Mouse (Mus musculus) liver, embryonic 14.5 days (tissue): ENCODE measurements around the gene Lrrc38. TPM values are rescaled to one million over a fixed set of nuclear protein-coding genes. Genes with fewer than 3 reads are reported as not detected.

Source experiments
- ATAC-seq: fragments of 200-750 bp; cut with Nextera tagmentation; 2 replicates; pipeline ENCODE4 v1.8.0; 2017; ENCODE audit warnings: moderate number of reproducible peaks, mild to moderate bottlenecking, moderate library complexity; ENCODE audit not compliant: insufficient read depth
- DNase-seq, 3 experiments: peaks; one replicate each; pipeline ENCODE4 v3.0.0-alpha.2; 2012 to 2013; ENCODE audit warnings: low read depth in 3 of 3, low spot score in 3 of 3
- H3K27ac ChIP-seq: fragments of 300-500 bp; sonication (generic); 2 replicates; pipeline ENCODE4 v1.5.1; 2014; ENCODE audit warnings: moderate library complexity, mild to moderate bottlenecking, control low read depth, inconsistent platforms
- H3K27me3 ChIP-seq: fragments of 300-500 bp; sonication (generic); 2 replicates; pipeline ENCODE4 v1.6.1; 2014; ENCODE audit warnings: mild to moderate bottlenecking, low read length, moderate library complexity; ENCODE audit not compliant: control insufficient read depth, insufficient read depth
- H3K36me3 ChIP-seq: fragments of 300-500 bp; sonication (generic); replicated peaks from 2 replicates; pipeline ENCODE4 v1.6.1; 2014; ENCODE audit warnings: low read depth; ENCODE audit not compliant: control insufficient read depth, insufficient read depth
- H3K4me1 ChIP-seq, 2 experiments: fragments of 200-500 bp in 1 of 2; fragments of 300-500 bp in 1 of 2; sonication (generic) in 1 of 2; replicated peaks; 2 replicates each; pipeline ENCODE4 v1.6.1; 2012 to 2014; ENCODE audit warnings: antibody characterized with exemption in 1 of 2, inconsistent platforms in 1 of 2, low read length in 1 of 2; ENCODE audit not compliant: control insufficient read depth in 2 of 2, insufficient read depth in 2 of 2
- H3K4me2 ChIP-seq: fragments of 300-500 bp; sonication (generic); 2 replicates; pipeline ENCODE4 v1.6.1; 2014; ENCODE audit warnings: low read depth, mild to moderate bottlenecking, control low read depth, moderate library complexity
- H3K4me3 ChIP-seq, 2 experiments: fragments of 200-500 bp in 1 of 2; fragments of 300-500 bp in 1 of 2; sonication (generic) in 1 of 2; 2 replicates each; pipeline ENCODE4 v1.5.1; 2012 to 2014; ENCODE audit warnings: low read depth in 2 of 2, low read length in 2 of 2, mild to moderate bottlenecking in 2 of 2, control low read depth in 1 of 2, inconsistent platforms in 1 of 2, moderate library complexity in 1 of 2; ENCODE audit not compliant: insufficient read depth in 1 of 2
- H3K9ac ChIP-seq: fragments of 300-500 bp; sonication (generic); replicated peaks from 2 replicates; pipeline ENCODE4 v1.6.1; 2014; ENCODE audit warnings: mild to moderate bottlenecking, control low read depth, moderate library complexity
- H3K9me3 ChIP-seq: fragments of 300-500 bp; sonication (generic); 2 replicates; pipeline ENCODE4 v1.6.1; 2016; ENCODE audit warnings: low read length, mixed read lengths; ENCODE audit not compliant: control insufficient read depth
- CTCF ChIP-seq: IDR thresholded peaks from 2 replicates; pipeline ENCODE4 v1.5.1; 2016; ENCODE audit warnings: antibody characterized with exemption, low read depth, control low read depth
- EP300 ChIP-seq: IDR thresholded peaks from 2 replicates; pipeline ENCODE4 v1.6.1; 2016; ENCODE audit warnings: antibody characterized with exemption, low read depth
- WGBS: fragments of 180-500 bp; shearing (Covaris S2); extraction: QIAGEN DNeasy Blood & Tissue Kit; methylation state at CpG from one replicate; pipeline ENCODE4 v1.1.7; 2014; ENCODE audit not compliant: insufficient replicate concordance; 5-methylcytosine and 5-hydroxymethylcytosine counted together
- polyA plus RNA-seq, 2 experiments: library from polyadenylated mRNA; depleted of rRNA in 1 of 2; stranded (reverse) in 1 of 2; unstranded in 1 of 2; fragments of >200 nt; fragmentation: Nextera tagmentation in 1 of 2; extraction: Ambion mirVana in 1 of 2; gene quantifications; 2 replicates each; pipeline versions ENCODE4 v1.2.1 to v1.2.3; 2012 to 2014

Gene Lrrc38
- polyA plus RNA-seq, 2 experiments = not detected

GRCm38 (mm10) chr4:143305031-143305430 is 44.5 kb upstream of the Lrrc38 start:
- Histone ChIP-seq H3K9ac (no peak overlapping the region), H3K27ac (no peak overlapping the region), H3K4me2 (no peak overlapping the region), H3K4me3 (no peak overlapping the region), H3K9me3 (no peaks in the 10 kb centered on the region), H3K36me3 (no peaks in the 10 kb centered on the region), H3K4me1 (no peaks in the 10 kb centered on the region), H3K27me3 (peaks cover 2% of the 10 kb centered on the region; the same call in 1 of the 2 replicates)
- TF ChIP-seq CTCF (no peak), EP300 (no peak)
- no peak for ATAC-seq
- 58% methylated on average over 4 of the region's 4 CpGs for WGBS
- no peak for DNase-seq

GRCm38 (mm10) chr4:143305987-143306772 is 43.4 kb upstream of the Lrrc38 start:
- Histone ChIP-seq H3K4me2 (no peak overlapping the region), H3K4me3 (no peak overlapping the region), H3K4me1 (no peaks in the 10 kb centered on the region), H3K9me3 (no peaks in the 10 kb centered on the region), H3K9ac (no peak overlapping the region), H3K27ac (no peak overlapping the region), H3K27me3 (no peaks in the 10 kb centered on the region), H3K36me3 (no peaks in the 10 kb centered on the region)
- DNase-seq = no peak
- no peak for ATAC-seq
- WGBS = 40% methylated on average over 5 of the region's 5 CpGs
- no peak for TF ChIP-seq CTCF
- TF ChIP-seq EP300 = no peak

- DNase-seq (no peak), ATAC-seq (no peak)
- Histone ChIP-seq H3K4me2 (no peak overlapping the region), H3K27ac (no peak overlapping the region), H3K27me3 (no peaks in the 10 kb centered on the region), H3K9ac (no peak overlapping the region), H3K36me3 (no peaks in the 10 kb centered on the region), H3K4me3 (no peak overlapping the region), H3K9me3 (no peaks in the 10 kb centered on the region), H3K4me1 (no peaks in the 10 kb centered on the region)
- WGBS = 32% methylated on average over 2 of the region's 2 CpGs
- TF ChIP-seq EP300 (no peak), CTCF (peak; percentile 67)
These were observed 38.2 kb upstream of the Lrrc38 start for GRCm38 (mm10) chr4:143311341-143311740.

- TF ChIP-seq CTCF (no peak), EP300 (no peak)
- H3K4me1 ChIP-seq = no peaks in the 10 kb centered on the region
- H3K4me3 ChIP-seq = no peak overlapping the region
- no peak overlapping the region for H3K9ac ChIP-seq
- H3K36me3 ChIP-seq = no peaks in the 10 kb centered on the region
- no peaks in the 10 kb centered on the region for H3K9me3 ChIP-seq
- no peaks in the 10 kb centered on the region for H3K27me3 ChIP-seq
- DNase-seq (no peak), ATAC-seq (no peak)
- WGBS = 44% methylated on average over 6 of the region's 6 CpGs
- H3K4me2 ChIP-seq = no peak overlapping the region
- H3K27ac ChIP-seq = no peak overlapping the region
These were observed 36.3 kb upstream of the Lrrc38 start for GRCm38 (mm10) chr4:143313299-143313698.

- no peak for ATAC-seq
- H3K36me3 ChIP-seq = no peaks in the 10 kb centered on the region
- no peak for TF ChIP-seq EP300
- no peak for TF ChIP-seq CTCF
- H3K4me3 ChIP-seq = no peak overlapping the region
- no peak overlapping the region for H3K9ac ChIP-seq
- H3K27me3 ChIP-seq = no peaks in the 10 kb centered on the region
- 22% methylated on average over 8 of the region's 11 CpGs for WGBS
- H3K27ac ChIP-seq = no peak overlapping the region
- no peak overlapping the region for H3K4me2 ChIP-seq
- no peak for DNase-seq
- no peaks in the 10 kb centered on the region for H3K4me1 ChIP-seq
- H3K9me3 ChIP-seq = no peaks in the 10 kb centered on the region
These were observed 25.2 kb upstream of the Lrrc38 start for GRCm38 (mm10) chr4:143324176-143324924.
